Mouse (Mus musculus): ENCODE measurements around the gene Slc44a1.

The Slc44a1 gene

DNA sequence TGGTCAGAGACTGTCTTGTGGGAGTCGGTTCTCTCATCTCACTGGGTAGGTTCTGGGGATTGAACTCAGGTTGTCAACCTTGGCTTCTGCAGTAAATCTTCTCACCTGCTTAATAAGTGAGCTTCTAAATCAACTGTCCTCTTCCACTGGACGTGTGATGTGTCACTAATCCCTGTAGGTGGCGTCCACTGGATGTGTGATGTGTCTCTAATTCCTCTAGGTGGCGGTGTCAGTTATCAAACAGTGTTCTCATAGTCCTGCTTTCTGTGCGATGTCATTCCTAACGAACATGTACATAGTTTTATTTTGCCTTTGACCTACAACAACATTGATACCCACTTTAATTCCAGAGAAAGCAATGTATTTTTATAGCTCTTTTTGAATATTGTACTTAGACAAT lies 160.2 kb downstream of the Slc44a1 start:
- DNase-seq (ENCODE audit: low spot score in 2 of 2) = no peak

DNA sequence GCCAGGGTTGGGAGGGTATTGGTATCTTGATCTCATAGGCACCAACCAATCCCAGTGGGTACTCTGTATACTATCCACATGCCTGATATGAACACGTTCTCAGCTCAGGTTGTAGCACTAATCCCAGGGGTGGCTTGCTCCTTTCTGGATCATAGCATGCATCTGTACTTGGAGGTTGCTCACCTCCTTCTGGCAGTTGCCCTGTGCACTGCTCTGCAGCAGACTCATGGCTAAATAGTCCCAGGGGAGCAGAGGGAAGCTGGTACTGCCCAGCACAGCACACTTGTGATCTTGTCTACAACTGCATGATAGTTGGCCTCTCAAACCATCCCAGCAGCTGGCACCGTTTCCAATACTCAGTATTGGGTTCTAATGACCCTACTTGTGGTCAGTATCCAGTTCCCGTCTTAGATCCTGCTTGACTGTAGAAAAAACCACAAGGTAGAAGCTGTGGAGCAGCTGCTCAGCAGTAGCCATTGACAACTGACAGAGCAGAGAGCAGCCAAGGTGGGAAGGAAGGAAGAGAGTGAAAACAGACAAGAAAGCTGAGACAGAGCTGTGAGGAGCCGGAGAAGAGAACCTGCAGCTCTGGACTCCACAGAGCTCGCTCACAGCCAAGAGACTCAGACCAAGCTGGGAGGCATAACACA lies 174.5 kb downstream of the Slc44a1 start:
- no peak for DNase-seq (ENCODE audit: low spot score in 2 of 2)

DNA sequence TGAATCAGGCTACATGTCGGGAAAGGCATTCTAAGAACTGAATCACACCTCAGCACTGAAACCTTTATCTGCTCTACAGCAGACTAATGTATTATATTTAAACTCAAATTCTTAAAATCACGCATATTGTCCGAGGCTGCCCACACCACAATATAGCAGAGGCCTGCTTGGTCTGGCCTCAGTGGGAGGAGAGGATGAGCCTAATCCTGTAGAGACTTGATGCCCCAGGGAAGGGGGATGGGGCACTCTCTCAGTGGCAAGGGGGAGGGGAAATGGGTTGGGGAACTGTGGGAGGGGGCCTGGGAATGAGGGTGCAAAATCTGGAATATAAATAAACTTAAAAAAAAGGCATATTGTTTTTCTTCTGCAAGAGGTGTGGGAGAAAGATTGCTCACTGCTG lies 177.8 kb downstream of the Slc44a1 start:
- DNase-seq (ENCODE audit: low spot score in 2 of 2) = no peak

GRCm38 (mm10) chr4:53620104-53620503 lies 179.9 kb downstream of the Slc44a1 start:
- no peak for DNase-seq (ENCODE audit: low spot score in 2 of 2)

DNA sequence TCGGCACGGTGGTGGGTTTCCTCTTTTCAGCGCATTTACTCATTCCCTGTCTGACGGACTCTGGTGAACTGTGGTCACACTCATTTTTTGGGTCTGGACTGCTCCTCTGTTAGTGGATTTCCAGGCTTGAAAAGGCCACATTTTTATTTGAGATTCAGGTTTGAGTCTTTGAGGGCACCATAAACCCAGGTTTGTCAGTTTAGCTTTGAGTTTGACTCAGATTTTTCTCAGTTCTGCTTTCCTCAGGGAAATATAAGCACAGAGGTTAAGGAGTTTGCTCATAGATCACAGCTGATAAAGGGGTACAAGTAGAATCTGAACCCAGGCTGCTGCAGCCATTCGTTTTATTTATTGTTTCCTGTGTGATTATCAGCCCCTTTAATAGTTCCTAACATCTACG lies 180.9 kb downstream of the Slc44a1 start:
- no peak for DNase-seq (ENCODE audit: low spot score in 2 of 2)

DNA sequence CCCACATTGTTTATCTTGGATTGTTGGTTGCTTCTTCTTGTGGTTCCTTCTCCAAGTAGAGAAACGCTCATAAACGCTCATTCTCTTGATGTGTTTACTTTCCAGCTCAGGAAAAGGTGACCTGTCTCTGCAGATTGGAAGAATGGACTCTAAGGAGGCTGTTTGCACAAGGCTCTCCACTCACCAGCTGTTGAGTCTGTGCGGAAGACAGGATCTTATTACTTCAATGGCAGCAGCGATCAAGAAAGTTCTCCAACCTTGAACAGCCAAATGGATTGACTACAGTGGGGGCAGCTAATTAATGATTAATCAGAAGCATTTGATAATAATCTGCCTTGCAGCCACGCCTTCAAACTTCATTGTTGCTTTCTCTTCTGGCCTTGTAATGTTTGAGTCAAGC lies 181.3 kb downstream of the Slc44a1 start:
- no peak for DNase-seq (ENCODE audit: low spot score in 2 of 2)

GRCm38 (mm10) chr4:53623711-53624110 lies 183.5 kb downstream of the Slc44a1 start:
- DNase-seq (ENCODE audit: low spot score in 2 of 2) = no peak

- DNase-seq (ENCODE audit: low spot score in 2 of 2) = no peak
Measured at GRCm38 (mm10) chr4:53624816-53625215, 184.6 kb downstream of the Slc44a1 start.

DNA sequence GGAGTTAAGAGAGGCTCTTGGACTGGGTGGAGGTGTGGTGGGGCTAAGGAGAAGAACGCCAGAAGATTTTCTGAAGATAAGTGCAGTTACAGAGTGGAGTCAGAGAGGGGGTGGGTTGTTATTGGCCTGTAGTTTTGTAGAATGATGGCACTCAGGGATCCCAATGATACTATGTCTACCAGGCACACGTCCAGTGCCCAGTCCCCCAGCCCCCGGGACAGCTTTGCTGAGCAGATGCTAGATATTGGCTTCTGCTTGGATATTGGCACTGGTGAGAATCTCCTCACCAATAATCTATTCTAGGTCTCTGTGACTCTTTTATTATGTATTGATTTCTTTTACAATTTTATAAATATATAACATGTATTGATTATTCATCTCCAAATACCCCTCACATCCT lies 185.1 kb downstream of the Slc44a1 start:
- no peak for DNase-seq (ENCODE audit: low spot score in 2 of 2)

DNA sequence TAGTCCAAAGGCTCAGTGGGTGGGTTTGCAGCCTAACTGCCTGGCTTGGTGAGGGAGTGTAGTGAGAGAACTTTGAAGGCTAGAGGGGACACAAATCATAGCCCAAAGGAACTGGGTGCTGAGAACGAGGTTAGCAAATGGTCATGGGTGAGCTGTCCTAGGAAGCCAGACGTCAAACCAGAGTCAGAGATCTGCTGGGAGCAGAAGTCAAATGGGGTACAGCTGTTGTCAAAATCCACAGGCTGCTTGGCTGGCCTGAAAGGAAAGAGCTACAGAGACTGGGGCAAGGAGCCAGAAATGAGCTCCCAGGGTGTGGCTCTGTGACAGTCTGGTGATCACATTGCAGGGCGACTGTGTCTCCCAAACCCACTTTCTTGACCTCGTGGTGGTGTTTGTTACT lies 188.7 kb downstream of the Slc44a1 start:
- no peak for DNase-seq (ENCODE audit: low spot score in 2 of 2)

DNA sequence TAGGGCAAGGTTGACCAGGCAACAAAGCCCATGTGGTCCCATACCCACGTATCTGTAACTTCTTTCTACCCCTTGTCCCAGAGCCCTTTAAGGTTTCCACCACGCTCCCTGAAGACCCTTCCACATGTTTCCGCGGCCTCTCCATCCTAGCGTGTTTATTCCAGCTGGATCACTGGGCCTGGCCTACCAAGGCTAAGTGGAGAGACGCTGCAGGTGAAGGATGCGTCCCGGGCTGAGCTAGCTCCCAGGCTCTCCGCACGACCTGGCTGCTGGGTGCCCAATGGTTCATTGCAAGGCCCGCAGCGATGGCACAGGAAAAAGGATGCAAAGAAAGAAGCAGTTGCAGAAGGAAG lies 190.7 kb downstream of the Slc44a1 start:
- no peak for DNase-seq (ENCODE audit: low spot score in 2 of 2)

GRCm38 (mm10) chr4:53631316-53632010 lies 191.2 kb downstream of the Slc44a1 start, which contains the start of gene Fsd1l:
TSS of gene Fsd1l (plus strand) at chr4:53631471.
- peak; percentile 24 to 38 for DNase-seq (ENCODE audit: low spot score in 2 of 2)

DNA sequence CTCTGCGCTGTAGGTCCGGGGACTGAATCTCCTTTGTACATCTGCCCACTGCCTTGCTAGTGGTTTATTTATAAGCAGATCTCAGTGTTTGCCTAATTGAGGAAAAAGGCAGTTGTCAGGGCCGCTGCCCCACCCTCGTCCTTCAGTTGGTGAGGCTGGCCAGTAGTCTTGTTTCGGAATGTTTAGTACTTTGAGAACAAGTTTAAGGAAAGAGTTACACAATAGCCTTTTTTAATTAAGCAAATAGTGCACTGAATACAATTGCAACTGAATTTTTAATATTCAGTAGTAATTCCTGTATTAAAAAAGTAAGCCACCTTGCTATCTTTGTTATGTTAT lies 191.8 kb downstream of the Slc44a1 start:
- no peak for DNase-seq (ENCODE audit: low spot score in 2 of 2)

DNA sequence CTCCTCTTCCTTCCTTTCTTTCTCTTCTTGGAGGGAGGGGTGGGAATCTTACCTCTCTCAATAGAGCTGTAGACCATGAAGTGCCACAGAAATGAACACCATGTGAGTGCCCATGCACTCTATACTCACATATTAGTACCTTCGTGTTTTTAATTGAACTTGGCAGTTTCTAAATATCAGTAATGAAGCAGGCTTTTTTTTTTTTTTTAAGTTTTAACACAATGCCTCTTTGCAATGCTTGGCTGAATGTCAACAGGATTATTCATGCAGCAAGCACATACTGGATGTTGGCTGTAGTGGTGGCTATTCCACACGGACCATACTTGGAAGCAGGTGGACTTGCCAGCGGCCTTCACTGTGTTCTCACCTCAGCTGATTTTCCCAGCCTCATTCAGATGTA lies 195.1 kb downstream of the Slc44a1 start:
- DNase-seq (ENCODE audit: low spot score in 2 of 2) = no peak

DNA sequence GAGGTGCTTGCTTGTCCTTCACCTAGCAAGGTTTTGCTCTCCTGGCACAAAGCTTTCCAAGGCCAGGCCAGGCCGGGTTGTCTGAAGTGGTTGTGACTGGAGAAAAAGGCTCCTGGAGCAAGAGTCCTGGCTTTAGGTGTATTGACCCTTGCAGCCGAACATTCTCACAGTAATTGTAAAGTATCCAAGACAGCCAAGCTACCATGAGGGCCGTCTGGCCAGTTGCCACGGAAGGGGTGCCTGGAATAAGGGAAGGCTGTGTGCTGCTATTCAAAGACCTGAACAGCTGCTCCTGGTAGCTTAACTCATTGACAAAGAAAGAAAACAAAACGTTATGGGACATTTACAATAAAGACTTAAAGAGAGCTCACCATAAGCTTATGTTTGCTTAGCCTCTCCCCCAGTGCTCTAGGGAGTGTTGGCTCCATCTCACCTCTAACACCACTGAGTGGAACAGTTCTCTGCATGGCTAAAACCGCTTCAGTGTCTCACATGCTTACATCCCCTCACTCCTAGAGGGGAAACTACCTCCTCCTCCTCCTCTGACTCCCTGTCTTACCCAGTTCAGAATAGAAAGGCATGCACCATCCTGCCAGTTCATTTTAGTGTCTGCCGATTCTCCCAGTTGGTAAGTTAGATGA lies 197.2 kb downstream of the Slc44a1 start:
- no peak for DNase-seq (ENCODE audit: low spot score in 2 of 2)

DNA sequence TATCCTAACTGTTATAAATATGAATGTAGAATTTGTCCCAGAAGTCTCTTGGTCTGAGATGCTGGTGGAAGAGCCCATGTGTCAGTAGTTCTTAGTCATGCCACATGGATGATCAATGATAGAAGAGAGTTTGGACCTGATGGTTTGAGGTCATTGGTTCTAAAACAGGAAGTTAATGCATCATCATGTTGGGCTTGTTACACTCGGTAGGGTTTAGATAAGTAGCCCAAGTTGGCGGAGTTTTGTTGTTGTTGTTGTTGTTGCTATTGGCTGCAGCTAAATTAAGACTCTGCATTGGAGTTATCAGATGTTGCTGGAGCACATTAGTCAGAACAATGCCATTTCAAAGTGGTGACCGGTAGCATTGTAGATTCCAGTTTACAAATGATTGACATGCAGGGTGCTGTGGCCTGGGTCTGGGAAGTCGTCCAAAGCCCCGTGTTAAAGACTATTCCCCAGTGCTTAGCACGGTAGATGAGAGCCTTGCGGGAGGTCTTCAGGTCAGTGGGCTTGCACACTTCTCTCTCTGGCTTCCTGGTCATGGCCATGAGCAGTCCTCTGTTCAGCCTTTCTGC lies 198.4 kb downstream of the Slc44a1 start:
- no peak for DNase-seq (ENCODE audit: low spot score in 2 of 2)

DNA sequence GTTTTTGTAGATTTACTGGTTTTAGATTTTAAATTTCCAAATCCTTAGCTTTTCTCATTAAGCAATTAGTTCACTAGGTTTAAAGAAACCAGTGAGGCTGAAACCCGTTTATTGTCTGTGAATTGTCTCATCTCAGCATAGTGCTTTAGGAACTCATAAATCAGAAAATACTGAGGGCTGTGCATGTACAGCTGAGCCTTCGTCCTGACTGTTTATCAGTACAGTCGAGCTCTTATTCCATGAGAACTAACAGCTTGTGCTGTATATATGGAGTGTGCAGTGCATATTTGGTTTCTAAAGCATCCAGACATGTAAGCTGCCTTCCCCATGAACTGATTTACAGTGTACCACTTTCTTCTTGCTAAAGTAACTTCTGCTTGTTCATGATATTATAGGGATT lies 217.8 kb downstream of the Slc44a1 start:
- DNase-seq (ENCODE audit: low spot score in 2 of 2) = no peak

GRCm38 (mm10) chr4:53660711-53661110 lies 220.5 kb downstream of the Slc44a1 start:
- no peak for DNase-seq (ENCODE audit: low spot score in 2 of 2)

Measured in spleen, postnatal 36 days (tissue).